Mouse (Mus musculus) cerebellum, adult 11 months (tissue): ENCODE measurements around the gene 1700003E16Rik.

Source experiments
- DNase-seq: peaks from one replicate; pipeline ENCODE4 v3.0.0; 2022

The 1700003E16Rik gene

GRCm38 (mm10) chr6:83156259-83156684, at the start of gene 1700003E16Rik, which contains the start of gene Wdr54:
1700003E16Rik (plus strand) TSS chr6:83156404.
Wdr54 (minus strand) TSS chr6:83156397.
- DNase-seq, result peak; percentile 61

DNA sequence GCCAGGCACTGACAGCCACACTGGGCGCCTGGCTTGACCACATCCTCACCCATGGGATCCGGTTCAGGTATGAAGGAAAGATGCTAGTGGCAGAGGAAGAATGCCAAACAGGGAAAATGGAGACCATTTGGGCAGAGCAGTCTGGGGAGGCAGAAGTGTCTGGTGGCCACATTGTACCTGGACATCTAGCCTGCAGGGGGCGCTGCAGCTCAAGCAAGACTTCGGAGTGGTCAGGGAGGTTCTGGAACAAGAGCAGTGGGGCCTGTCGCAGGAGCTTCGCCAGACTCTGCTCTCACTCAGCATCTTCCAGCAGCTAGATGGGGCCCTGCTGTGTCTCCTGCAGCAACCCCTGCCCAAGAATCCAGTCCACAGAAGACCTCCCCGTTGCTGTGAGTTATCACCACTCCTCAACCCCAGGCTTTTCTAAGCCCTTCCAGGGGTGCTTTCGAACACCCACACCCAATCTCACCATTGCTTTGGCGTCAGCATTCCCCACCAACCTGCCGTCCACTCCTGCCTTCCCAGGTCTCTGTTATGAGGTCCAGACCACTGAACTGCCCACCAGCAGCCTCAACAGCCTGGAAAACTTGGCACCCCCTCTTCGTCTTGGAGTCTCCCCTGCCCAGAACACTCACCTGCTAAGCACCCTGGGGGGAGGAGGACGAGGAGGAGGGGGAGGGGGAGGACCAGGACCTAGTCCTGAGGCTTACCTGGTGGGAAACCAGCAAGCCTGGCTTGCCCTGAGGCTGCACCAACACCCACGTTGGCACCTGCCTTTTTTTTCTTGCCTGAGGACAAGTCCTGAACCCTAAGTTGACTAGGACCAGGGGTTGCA, 48.4 kb upstream of the 1700003E16Rik start:
- peak; percentile 66 for DNase-seq

GRCm38 (mm10) chr6:83108762-83109668, 47.2 kb upstream of the 1700003E16Rik start, which contains the start of gene Mrpl53:
Mrpl53 (plus strand) TSS chr6:83109040.
- DNase-seq, result peak; percentile 76

GRCm38 (mm10) chr6:83111510-83112136, 44.6 kb upstream of the 1700003E16Rik start:
- DNase-seq, result no peak

DNA sequence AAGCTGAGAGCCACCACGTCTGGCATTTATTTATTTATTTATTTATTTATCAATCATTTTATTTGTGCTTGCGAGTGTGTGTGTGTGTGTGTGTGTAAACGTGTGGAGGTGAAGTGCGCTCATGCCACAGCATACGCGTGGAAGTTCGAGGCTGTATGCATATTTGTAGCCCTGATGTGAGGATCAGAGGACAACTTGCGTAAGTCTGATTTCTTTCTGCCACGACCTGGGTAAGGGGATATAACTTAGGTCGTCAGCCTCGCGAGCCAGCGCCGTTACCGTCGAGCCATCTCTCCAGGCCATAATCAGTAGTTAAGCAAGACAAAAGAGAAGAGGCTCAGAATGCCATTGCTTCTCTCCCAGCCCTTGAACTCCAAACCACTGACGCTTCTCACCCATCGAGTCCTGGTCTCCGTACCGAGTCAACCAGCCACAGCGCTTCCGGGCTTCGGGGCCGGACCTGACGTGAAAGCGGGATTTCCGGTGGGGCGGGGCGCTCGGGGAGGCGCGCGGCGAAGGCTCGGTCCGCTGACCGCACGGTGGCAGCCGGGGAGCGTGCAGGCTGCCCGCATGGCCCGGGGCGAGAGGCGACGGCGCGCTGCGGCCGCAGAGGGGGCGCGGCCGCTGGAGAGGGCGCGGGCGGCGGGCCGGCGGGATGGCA, 41.1 kb upstream of the 1700003E16Rik start, which contains the start of gene Mogs:
TSS of gene Mogs (plus strand) at position 486 of the 661 bp plus-strand sequence.
- DNase-seq, result peak; percentile 88

- DNase-seq, result no peak
Measured at GRCm38 (mm10) chr6:83115682-83116372, 40.4 kb upstream of the 1700003E16Rik start.

GRCm38 (mm10) chr6:83116373-83117164, 39.6 kb upstream of the 1700003E16Rik start:
- no peak for DNase-seq

GRCm38 (mm10) chr6:83117165-83117438, 39.1 kb upstream of the 1700003E16Rik start:
- no peak for DNase-seq

DNA sequence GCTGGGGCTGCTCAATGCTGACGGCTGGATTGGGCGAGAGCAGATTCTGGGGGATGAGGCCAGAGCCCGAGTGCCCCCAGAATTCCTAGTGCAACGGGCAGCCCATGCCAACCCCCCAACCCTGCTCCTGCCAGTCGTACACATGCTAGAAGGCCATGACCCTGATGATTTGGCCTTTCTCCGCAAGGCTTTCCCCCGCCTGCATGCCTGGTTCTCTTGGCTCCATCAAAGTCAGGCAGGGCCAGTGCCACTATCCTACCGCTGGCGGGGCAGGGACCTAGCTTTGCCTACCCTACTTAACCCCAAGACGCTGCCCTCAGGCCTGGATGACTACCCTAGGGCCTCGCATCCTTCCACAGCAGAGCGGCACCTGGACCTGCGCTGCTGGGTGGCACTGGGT, 38.6 kb upstream of the 1700003E16Rik start:
- DNase-seq, result no peak

- no peak for DNase-seq
Measured at GRCm38 (mm10) chr6:83118369-83118768, 37.8 kb upstream of the 1700003E16Rik start.

GRCm38 (mm10) chr6:83118825-83119733, 37.1 kb upstream of the 1700003E16Rik start:
- DNase-seq, result no peak

DNA sequence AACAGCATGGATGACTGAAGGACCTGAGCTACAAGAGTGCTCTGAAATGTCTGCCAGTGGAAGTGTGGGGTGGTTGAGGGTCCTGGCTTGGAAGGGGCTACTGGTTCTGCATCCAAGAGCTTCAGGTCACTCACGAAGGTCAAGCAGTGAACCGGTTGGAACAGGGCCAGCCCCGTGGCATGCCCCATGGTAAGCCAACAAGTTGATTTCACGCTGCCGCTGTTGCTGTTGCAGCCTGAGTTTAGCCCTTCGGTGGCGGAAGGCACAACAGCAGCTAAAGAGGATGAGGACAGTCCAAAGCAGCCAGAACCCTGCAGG, 36.5 kb upstream of the 1700003E16Rik start:
- DNase-seq, result no peak

GRCm38 (mm10) chr6:83120930-83121862, 35.0 kb upstream of the 1700003E16Rik start, which contains the start of gene Wbp1:
Wbp1 (minus strand) TSS chr6:83121559.
- peak; percentile 94 for DNase-seq

- DNase-seq, result peak; percentile 65
Measured at GRCm38 (mm10) chr6:83121863-83122710, 34.1 kb upstream of the 1700003E16Rik start.

GRCm38 (mm10) chr6:83122961-83123360, 33.2 kb upstream of the 1700003E16Rik start:
- DNase-seq, result no peak

DNA sequence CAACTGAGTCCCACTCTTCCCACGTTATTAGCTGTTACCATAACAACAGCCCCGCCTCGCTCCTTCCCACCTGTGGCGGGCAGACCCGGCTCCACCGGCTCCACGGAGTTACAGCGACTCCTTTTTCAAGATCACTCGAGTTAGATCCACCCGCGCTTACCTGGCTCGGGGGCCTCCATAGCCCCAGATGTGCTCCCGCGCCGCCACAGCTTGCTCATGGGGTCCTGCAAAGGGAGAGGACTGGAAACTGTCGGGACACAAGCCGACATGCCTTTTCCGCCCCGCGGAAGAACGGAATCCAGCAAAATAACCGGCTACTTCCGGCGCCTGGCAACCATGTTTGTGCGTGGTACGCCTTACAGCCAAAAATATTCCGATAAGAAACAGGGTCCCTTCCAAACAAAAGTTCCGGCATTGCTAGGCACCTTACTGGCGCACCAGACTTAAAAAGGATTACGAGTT, 31.3 kb upstream of the 1700003E16Rik start:
- DNase-seq, result peak; percentile 84

- no peak for DNase-seq
Measured at GRCm38 (mm10) chr6:83125331-83125730, 30.9 kb upstream of the 1700003E16Rik start, which contains the start of gene Ino80b. Ino80b (minus strand) TSS chr6:83125431.

DNA sequence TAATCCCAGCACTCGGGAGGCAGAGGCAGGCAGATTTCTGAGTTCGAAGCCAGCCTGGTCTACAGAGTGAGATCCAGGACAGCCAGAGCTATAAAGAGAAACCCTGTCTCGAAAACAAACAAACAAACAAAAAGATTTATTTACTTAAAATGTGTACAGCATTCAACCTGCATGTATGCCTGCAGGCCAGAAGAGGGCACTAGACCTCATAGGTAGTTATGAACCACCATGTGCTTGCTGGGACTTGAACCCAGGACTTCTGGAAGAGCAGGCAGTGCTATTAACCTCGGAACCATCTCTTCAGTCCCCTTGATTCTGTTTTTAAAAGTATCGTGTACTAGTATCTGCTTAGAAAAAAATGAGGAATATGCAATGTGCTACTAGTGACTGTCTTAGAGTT, 28.8 kb upstream of the 1700003E16Rik start:
- no peak for DNase-seq
